Mouse (Mus musculus) lung, adult 2 months (tissue): ENCODE results near the gene Prmt2.

ENCODE experiments used
- CTCF ChIP-seq: fragments of 200-500 bp; IDR thresholded peaks from 2 replicates; pipeline ENCODE4 v1.5.1; 2011; ENCODE audit warnings: mild to moderate bottlenecking, low read length, control low read depth; ENCODE audit not compliant: insufficient read depth
- POLR2A ChIP-seq: fragments of 200-500 bp; IDR thresholded peaks from 2 replicates; pipeline ENCODE4 v1.6.1; 2011; ENCODE audit warnings: low read depth, mild to moderate bottlenecking, control low read depth, low read length, borderline replicate concordance; ENCODE audit errors: extremely low read depth

- no peak for TF ChIP-seq POLR2A
- TF ChIP-seq CTCF, result no peak
These were observed 28.4 kb downstream of the Prmt2 start for GRCm38 (mm10) chr10:76209241-76209640.
